Mouse (Mus musculus): ENCODE measurements at regions not wholly inside any gene's neighbourhood (a gene's known extent, or its start where the extent isn't known, plus 50 kb on each side); places are given as distances from the start of the nearest gene placed in this dataset.

- in situ Hi-C loops (cut with MboI, MseI), result no loop called here
Measured at GRCm38 (mm10) chr8:92212786-92213535, 144.5 kb upstream of the Irx5 start.

DNA sequence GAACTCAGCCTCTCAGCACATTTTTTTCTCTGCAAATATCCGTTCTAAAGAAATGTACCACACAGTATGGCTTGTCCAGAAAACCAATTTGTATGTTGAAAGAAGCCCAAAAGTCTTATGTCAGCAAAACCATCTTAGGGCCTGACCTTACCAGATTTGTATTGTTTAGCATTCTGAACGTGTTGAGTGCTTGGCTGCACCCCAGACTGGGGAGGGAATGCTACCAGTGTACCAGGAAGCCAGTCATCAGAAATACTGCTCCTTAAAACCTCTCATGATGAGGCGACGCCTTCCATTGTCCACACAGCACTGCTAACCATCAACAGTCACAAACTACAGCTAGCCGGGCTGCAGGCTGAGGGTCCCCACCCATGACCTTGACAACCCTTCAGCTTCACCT lies 148.3 kb upstream of the Irx5 start:
- in situ Hi-C loops (cut with MboI, MseI), result no loop called here

- in situ Hi-C loops (cut with MboI, MseI), result no loop called here
Measured at GRCm38 (mm10) chr8:92195635-92196034, 161.8 kb upstream of the Irx5 start.

GRCm38 (mm10) chr8:92194065-92194464 lies 163.4 kb upstream of the Irx5 start:
- in situ Hi-C loops (cut with MboI, MseI), result no loop called here

DNA sequence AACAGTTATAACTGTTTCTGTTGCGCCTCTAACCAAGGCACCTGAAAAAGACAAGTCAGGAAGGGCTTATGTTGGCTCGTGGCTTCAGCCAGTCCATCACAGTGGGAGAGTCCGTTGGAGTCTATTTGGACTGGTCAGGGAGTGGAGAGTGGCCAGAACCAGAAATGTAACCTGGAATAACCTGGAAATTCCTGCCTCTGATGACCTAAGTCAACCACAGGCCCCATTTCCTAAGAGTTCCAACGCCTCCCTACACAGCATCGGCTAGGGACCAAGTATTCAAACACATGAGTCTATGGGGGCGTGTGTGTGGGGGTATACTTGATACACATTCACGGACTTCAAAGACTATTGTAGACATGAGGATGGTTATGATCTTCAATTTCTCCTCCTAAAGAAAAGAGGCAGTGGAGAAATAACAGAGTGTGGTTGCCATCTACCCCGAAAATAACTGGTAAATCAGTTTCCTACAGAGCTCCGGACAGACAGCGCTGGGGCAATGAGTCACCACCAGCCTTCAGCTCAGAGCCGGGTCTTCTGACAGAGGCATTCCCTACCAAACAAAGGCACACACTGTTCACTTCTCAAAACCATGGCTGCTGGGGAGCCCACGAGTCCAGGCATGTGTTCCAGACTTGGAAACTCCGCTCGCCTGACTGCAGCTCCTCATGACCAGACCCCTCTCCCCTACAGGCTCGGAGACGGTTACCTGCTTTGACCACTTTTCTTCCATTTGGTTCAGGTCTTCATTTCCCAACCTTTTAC lies 167.0 kb upstream of the Irx5 start:
- in situ Hi-C loops (cut with MboI, MseI), result no loop called here

DNA sequence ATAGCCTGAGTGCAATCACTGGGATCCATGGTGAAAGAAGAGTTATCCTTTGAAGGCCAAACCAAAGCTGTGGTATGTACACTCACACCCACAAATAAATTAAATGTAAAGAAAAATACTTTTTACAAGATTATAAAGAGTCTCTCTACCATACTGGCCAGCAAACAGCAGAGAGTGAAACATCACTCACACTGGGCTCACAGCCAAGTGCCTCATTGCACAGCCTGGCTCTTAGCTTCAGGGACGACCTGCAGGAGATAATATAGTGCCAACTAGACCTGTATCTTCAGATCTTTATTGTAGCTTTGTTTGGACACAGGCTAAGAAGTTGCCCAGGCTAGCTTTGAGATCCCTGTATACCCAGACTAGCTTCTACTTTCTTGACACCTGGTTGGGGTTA lies 174.1 kb upstream of the Irx5 start:
- in situ Hi-C loops (cut with MboI, MseI), result no loop called here

DNA sequence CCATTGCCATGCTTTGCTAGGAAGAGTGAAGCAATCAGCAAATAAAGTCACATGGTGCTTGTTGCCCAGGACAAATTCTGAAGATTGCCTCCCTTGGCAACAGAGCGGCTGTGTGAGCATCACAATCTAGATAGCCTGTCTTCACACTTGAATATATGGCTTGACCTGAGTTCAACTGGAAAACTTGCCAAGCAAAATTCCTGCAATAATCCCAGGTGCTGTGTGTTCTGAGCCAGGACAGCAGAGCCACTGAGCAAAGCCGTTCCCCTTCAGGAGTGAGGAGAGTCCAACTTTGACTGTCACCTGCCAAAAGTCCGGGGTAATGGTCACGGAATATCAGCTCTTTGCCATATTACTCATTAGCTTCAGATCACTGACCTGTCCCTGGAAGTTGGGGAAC lies 176.8 kb upstream of the Irx5 start:
- in situ Hi-C loops (cut with MboI, MseI), result no loop called here

DNA sequence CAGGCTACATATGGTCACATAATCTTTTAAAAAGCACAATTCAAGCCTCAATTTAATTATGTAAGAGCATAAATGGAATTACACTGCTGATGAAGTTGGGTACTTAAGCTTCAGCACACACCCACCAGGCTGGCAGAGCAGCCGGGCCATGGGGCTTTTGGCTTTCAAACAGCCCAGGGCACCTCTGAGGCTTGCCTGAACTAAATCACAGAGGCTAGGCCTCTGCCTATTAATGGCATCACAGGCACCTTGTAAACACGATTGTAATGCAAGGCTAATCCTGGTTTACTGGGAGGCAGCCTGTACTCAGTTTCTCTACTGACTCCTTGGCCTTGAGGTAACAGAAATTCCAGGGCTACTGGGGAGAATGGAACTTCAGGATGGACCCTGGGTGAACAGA lies 178.1 kb upstream of the Irx5 start:
- in situ Hi-C loops (cut with MboI, MseI), result no loop called here

- in situ Hi-C loops (cut with MboI, MseI), result no loop called here
Measured at GRCm38 (mm10) chr8:92176101-92176500, 181.3 kb upstream of the Irx5 start.

DNA sequence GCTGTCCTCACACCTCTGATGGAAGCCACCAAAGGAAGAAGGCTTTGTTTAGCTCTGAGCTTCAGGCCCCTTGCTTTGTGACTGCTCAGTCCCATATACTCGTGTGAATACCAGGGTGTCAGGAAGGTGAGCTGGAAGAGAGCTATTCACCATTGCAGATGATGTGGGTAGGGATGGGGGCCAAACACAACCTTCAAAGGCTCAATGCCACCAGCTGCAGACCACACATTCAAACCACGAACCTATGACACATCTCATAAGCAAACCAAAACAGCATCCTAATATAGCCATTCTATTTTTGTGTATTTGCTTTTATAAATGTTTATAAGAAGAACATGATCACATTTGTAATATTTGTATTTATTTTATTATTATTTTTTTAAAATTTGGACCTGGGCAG lies 183.3 kb upstream of the Irx5 start:
- in situ Hi-C loops (cut with MboI, MseI), result no loop called here

DNA sequence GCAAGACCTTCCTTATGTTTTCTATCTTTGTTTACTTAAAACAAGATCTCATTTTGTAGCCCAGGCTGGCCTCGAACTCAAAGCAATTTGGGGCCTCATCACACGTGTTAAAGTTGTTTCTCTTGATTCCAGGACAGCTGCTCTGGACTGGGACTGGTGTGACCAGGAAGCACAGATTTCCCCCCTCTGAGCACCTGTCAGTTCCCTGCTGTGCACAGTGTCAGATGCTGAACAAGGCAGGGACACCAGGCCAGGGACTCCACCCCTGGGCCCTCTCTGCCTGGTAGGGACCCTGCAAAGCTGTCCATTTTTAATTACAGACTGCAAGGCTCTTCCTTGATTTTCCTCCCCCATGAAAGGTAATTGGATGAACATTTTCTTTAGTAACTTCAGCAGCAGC lies 185.8 kb upstream of the Irx5 start:
- in situ Hi-C loops (cut with MboI, MseI), result no loop called here

DNA sequence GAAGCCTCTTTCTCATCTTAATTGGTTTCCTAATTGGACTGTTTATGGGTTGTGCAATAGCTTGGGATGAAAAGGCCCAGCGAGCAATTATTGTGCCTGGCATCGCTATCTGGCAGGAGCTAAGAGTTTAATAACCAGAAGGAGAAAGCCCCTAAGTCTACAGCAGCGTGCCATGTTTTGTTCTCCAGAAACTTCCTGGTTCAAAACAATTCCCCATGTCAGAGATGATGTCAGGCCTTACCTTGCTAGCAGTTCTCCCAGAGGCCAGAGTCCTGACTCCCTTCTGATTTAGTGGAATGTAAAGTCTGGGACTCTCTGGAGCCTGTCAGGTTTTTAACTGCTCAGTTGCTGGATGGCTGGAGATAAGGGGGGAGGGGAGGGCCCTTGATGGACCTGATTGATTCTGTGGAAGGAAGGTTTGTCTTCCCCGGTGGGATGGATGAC lies 190.1 kb upstream of the Irx5 start:
- in situ Hi-C loops (cut with MboI, MseI), result no loop called here

DNA sequence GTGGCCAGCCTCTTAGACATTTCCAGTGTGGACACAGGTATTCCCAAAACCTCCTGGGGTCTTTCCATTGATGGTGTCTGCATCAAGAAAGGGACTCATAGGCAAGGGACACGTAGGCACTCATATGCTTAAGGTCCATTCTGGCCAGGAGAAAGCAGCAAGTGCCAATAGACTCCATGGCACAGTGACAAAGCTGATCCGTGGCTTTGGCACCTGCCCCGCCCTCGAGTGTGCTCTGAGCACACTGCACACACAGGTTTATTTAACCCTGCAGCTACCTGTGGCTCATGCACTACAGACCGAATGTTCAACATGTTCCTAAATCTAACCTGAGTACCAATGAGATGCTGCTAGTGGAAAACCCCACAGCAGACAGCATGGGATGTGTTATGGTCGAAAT lies 192.1 kb upstream of the Irx5 start:
- in situ Hi-C loops (cut with MboI, MseI), result no loop called here

- in situ Hi-C loops (cut with MboI, MseI), result no loop called here
Measured at GRCm38 (mm10) chr8:92164496-92164895, 192.9 kb upstream of the Irx5 start.

- in situ Hi-C loops (cut with MboI, MseI), result no loop called here
Measured at GRCm38 (mm10) chr8:92161002-92161401, 196.4 kb upstream of the Irx5 start.

GRCm38 (mm10) chr8:92158219-92158618 lies 199.2 kb upstream of the Irx5 start:
- in situ Hi-C loops (cut with MboI, MseI), result no loop called here

GRCm38 (mm10) chr8:92152478-92152877 lies 204.9 kb upstream of the Irx5 start:
- in situ Hi-C loops (cut with MboI, MseI), result no loop called here

DNA sequence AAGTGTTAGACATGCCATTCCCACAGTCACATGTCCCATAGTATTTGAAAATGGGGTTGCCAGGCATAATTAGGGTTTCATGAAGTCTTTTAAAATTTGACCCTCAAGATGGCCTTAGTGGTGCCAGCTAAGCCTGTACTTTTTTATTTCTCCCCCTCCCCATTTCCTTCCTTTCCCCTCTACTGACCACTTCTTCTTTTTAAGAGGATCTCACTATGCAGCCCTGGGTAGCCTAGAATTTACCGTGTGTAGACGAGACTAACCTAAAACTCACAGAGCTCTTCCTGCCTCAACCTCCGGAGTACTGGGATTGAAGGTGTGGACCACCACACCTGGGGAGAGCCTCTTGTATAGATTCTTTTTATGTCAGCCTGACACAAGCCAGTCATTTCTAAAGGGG lies 209.8 kb upstream of the Irx5 start:
- in situ Hi-C loops (cut with MboI, MseI), result no loop called here

DNA sequence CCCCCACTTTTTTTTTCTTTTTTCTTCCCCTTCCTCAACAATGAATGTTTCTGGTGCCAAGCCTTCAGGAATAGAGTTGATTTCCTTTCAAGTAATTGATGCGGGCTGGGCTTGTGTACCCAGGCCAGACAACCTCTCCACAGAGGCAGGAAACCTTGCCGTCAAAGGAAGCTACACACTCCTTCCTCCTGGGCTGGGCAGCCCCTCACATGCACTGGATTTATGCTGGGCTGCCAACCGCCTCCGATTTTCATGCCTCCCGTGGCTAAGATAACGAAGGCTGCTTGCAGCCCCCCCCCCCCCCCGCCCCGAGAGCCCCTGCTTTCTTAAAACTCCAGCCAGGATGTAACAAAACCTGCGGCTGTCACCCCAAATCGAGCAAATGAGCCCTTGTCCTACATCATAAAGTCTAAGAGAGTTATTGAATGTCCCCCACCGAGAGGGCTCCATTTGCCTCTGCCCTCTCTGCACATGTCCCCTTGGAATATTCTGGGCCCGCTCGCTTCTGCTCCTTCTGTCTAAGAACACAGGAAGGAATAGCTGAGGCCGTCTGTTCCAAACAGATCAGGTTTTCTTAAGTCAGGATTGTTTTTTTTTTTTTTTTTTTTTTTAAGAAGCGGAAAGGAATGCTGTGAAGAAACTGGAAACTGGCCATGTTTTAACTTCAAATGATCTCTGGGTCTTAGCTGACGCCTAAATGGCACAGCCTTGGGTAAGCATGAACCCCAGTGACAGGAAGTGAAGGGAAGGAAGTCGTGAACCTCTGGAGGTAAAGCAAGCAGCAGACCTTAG lies 220.1 kb upstream of the Irx5 start:
- in situ Hi-C loops (cut with MboI, MseI), result no loop called here

DNA sequence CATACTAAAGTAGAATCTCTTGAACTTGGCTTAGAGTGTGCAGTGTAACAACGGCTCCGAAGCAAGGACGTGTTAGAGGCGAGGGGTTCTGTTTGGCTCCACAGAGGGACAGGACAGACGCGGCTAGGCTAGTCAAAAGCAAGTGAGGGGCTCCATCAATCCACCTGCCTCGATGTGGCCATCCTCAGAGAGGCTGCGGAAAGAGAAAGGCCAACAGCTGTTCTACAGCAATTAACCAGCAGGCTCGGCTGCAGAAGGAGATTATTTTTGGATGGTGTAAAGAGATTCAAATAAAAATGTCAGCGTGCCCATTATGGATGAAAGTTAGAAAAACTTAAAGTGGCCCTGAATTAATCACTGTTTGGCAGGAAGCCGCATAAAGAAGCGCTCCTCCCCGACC lies 221.0 kb upstream of the Irx5 start:
- in situ Hi-C loops (cut with MboI, MseI), result no loop called here

DNA sequence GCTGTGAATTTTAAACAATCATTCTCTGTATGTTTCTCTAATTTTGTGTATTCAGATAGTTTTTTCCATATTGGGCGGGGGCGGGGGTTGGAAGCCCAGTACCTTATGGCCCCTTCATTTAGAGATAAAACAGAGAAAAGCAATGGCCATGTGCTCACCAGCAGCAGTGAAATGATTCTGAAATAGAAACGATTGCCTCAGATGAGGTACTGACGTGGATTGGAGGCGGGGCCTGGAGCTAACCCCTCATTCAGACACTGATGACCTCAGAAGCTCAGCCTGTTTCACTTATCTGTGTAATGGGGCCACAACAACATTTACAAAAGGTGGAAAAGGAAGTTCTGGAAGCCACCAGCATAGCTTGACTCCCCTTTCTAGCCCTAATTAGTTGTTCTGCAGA lies 223.0 kb upstream of the Irx5 start:
- in situ Hi-C loops (cut with MboI, MseI), result no loop called here

All from T-helper 2 cell (primary cell).